Mouse (Mus musculus): Measurements from ENCODE around the gene Arl5c.
A peak's percentile ranks its signal among the peaks of the same experiment; 100 is the strongest.

DNA sequence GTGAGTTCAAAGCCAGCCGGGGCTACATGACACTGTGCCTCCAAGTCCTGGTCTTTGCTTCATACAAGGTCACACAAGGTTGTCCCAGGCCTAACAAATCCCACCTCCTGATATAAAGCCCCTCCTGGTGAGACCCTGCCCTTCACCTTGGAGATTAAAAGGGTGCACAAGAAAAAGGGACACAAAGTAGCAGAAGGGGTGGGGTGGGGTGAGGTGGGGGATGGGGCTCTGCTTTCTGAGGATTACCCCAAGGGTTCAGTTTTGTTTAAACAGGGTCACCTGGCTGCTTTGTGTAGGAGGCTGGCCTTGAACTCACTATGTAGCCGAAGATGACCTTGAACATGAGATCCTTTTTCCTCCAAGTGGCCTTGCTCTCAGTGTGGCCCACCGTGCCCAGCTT, 12.5 kb downstream of the Arl5c start:
- TF ChIP-seq CTCF (IDR thresholded peaks at IDR 0.05; ENCODE audit: low read depth, low read length), result no peak
- TF ChIP-seq POLR2A (IDR thresholded peaks at IDR 0.05; ENCODE audit: insufficient read depth, low read length), result no peak
- peak; percentile 28; the same call in 1 of the 2 replicates for TF ChIP-seq EP300 (IDR thresholded peaks at IDR 0.05; ENCODE audit: insufficient read depth, low read depth, low read length)

Data from ES-Bruce4 (cell line).